Mouse (Mus musculus): ENCODE data around the gene Aqp1.

DNA sequence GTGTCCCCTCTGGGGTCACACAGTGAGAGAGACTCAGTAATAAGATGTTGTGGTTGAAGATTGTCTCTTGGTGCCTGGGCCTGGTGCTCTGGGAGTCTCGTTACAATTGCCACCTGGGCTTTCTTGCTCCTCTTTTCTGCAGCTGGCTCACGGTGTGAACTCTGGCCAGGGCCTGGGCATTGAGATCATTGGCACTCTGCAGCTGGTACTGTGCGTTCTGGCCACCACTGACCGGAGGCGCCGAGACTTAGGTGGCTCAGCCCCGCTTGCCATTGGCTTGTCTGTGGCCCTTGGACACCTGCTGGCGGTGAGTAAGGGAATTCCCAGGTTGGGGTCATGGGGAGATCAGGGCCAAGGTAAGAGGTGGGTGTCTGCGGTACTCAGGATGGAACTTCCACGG lies 9.0 kb downstream of the Aqp1 start:
- no peak for TF ChIP-seq CTCF (conservative IDR thresholded peaks at IDR 0.05; ENCODE audit: low read length)
- no peak for TF ChIP-seq POU5F1 (IDR thresholded peaks at IDR 0.05; ENCODE audit: borderline replicate concordance, low read length)
